Mouse (Mus musculus) lung, adult 2 months (tissue): ENCODE measurements around the gene Acoxl. TPM values are rescaled to one million over a fixed set of nuclear protein-coding genes. Genes with fewer than 3 reads are reported as not detected.

Experiments used
- DNase-seq: peaks from one replicate; pipeline ENCODE4 v3.0.0; 2022
- H3K4me1 ChIP-seq: fragments of 200-500 bp; 2 replicates; pipeline ENCODE4 v1.6.1; 2011; ENCODE audit warnings: low read length; ENCODE audit not compliant: control insufficient read depth, insufficient read depth
- H3K4me3 ChIP-seq: fragments of 200-500 bp; replicated peaks from 2 replicates; pipeline ENCODE3; 2011; ENCODE audit warnings: low read depth, mild to moderate bottlenecking, control low read depth, low read length; ENCODE audit errors: extremely low read depth
- CTCF ChIP-seq: fragments of 200-500 bp; IDR thresholded peaks from 2 replicates; pipeline ENCODE4 v1.5.1; 2011; ENCODE audit warnings: mild to moderate bottlenecking, low read length, control low read depth; ENCODE audit not compliant: insufficient read depth
- POLR2A ChIP-seq: fragments of 200-500 bp; IDR thresholded peaks from 2 replicates; pipeline ENCODE4 v1.6.1; 2011; ENCODE audit warnings: low read depth, mild to moderate bottlenecking, control low read depth, low read length, borderline replicate concordance; ENCODE audit errors: extremely low read depth
- WGBS: fragments of 180-500 bp; shearing (Covaris S2); methylation state at CpG from one replicate; pipeline ENCODE4 v1.1.7; 2018; 5-methylcytosine and 5-hydroxymethylcytosine counted together
- polyA plus RNA-seq: library from polyadenylated mRNA; depleted of rRNA; stranded (reverse); fragments of >200 nt; gene quantifications from 2 replicates; pipeline ENCODE4 v1.2.3, GENCODE M21; 2012

The Acoxl gene
- polyA plus RNA-seq, 1 experiment, result 52.4 TPM

- no peaks in the 10 kb centered on the region for H3K4me1 ChIP-seq
- 67% methylated on average over 6 of the region's 6 CpGs for WGBS
- no peak for TF ChIP-seq CTCF
- no peak for TF ChIP-seq POLR2A
Observed at GRCm38 (mm10) chr2:128079316-128079715, 240.6 kb downstream of the Acoxl start.

GRCm38 (mm10) chr2:128083844-128084243 is 245.2 kb downstream of the Acoxl start:
- DNase-seq, result no peak
- WGBS, result 18% methylated on average over 3 of the region's 3 CpGs
- TF ChIP-seq CTCF (no peak), POLR2A (no peak)
- no peak overlapping the region for H3K4me3 ChIP-seq
- no peaks in the 10 kb centered on the region for H3K4me1 ChIP-seq

More at GRCm38 (mm10) chr2:128079316-128079715, 240.6 kb downstream of the Acoxl start:
- no peak for DNase-seq
- no peak overlapping the region for H3K4me3 ChIP-seq

- 82% methylated on average over 5 of the region's 5 CpGs for whole genome bisulfite sequencing
- H3K4me1 ChIP-seq, result no peaks in the 10 kb centered on the region
- DNase-seq, result no peak
- TF ChIP-seq CTCF (no peak), POLR2A (no peak)
- H3K4me3 ChIP-seq, result no peak overlapping the region
Observed at GRCm38 (mm10) chr2:128084607-128085006, 245.9 kb downstream of the Acoxl start.

GRCm38 (mm10) chr2:128085481-128085880 is 246.8 kb downstream of the Acoxl start:
- TF ChIP-seq POLR2A (no peak), CTCF (no peak)
- H3K4me1 ChIP-seq, result no peaks in the 10 kb centered on the region
- DNase-seq, result no peak
- 93% methylated on average over 1 of the region's 1 CpGs for WGBS
- H3K4me3 ChIP-seq, result no peak overlapping the region

GRCm38 (mm10) chr2:128086301-128086886 is 247.7 kb downstream of the Acoxl start:
- Histone ChIP-seq H3K4me1 (no peaks in the 10 kb centered on the region), H3K4me3 (no peak overlapping the region)
- no peak for TF ChIP-seq CTCF
- TF ChIP-seq POLR2A, result no peak
- DNase-seq, result no peak
- WGBS, result 46% methylated on average over 14 of the region's 14 CpGs

GRCm38 (mm10) chr2:128086996-128087526 is 248.4 kb downstream of the Acoxl start:
- WGBS, result 55% methylated on average over 7 of the region's 7 CpGs
- Histone ChIP-seq H3K4me3 (no peak overlapping the region), H3K4me1 (no peaks in the 10 kb centered on the region)
- DNase-seq, result no peak
- TF ChIP-seq POLR2A, result no peak
- no peak for TF ChIP-seq CTCF

GRCm38 (mm10) chr2:128087798-128088545 is 249.3 kb downstream of the Acoxl start:
- no peak overlapping the region for H3K4me3 ChIP-seq
- TF ChIP-seq POLR2A, result no peak
- no peak for TF ChIP-seq CTCF
- DNase-seq, result no peak
- 70% methylated on average over 8 of the region's 8 CpGs for WGBS
- no peaks in the 10 kb centered on the region for H3K4me1 ChIP-seq

- Histone ChIP-seq H3K4me1 (no peaks in the 10 kb centered on the region), H3K4me3 (no peak overlapping the region)
- no peak for TF ChIP-seq CTCF
- no peak for TF ChIP-seq POLR2A
- 86% methylated on average over 6 of the region's 6 CpGs for WGBS
- DNase-seq, result no peak
Observed at GRCm38 (mm10) chr2:128090283-128090885, 251.7 kb downstream of the Acoxl start.

- H3K4me1 ChIP-seq, result no peaks in the 10 kb centered on the region
- no peak overlapping the region for H3K4me3 ChIP-seq
- TF ChIP-seq CTCF (no peak), POLR2A (no peak)
- DNase-seq, result no peak
- WGBS, result 87% methylated on average over 11 of the region's 11 CpGs
Observed at GRCm38 (mm10) chr2:128091431-128092369, 253.0 kb downstream of the Acoxl start.
